Mouse (Mus musculus) kidney, embryonic 16.5 days (tissue): Measurements from ENCODE around the gene Isl2. TPM values are rescaled to one million over a fixed set of nuclear protein-coding genes. Genes with fewer than 3 reads are reported as not detected.
A peak's percentile ranks its signal among the peaks of the same experiment; 100 is the strongest.

Experiments
- ATAC-seq: fragments of 200-750 bp; cut with Nextera tagmentation; 2 replicates; pipeline ENCODE4 v1.8.0; 2017; ENCODE audit warnings: moderate TSS enrichment; ENCODE audit not compliant: low FRiP score, low TSS enrichment
- H3K27ac ChIP-seq: fragments of 300-500 bp; sonication (generic); 2 replicates; pipeline ENCODE4 v1.5.1; 2014; ENCODE audit warnings: low read length
- H3K27me3 ChIP-seq: fragments of 300-500 bp; sonication (generic); 2 replicates; pipeline ENCODE4 v1.6.1; 2014; ENCODE audit warnings: low read length, control low read depth, mixed read lengths; ENCODE audit not compliant: insufficient read depth
- H3K36me3 ChIP-seq: fragments of 300-500 bp; sonication (generic); 2 replicates; pipeline ENCODE4 v1.6.1; 2014; ENCODE audit warnings: low read length, control low read depth, mixed read lengths; ENCODE audit not compliant: insufficient read depth
- H3K4me1 ChIP-seq: fragments of 300-500 bp; sonication (generic); 2 replicates; pipeline ENCODE4 v1.6.1; 2014; ENCODE audit warnings: low read length, control low read depth, mixed read lengths; ENCODE audit not compliant: insufficient read depth
- H3K4me2 ChIP-seq: fragments of 300-500 bp; sonication (generic); replicated peaks from 2 replicates; pipeline ENCODE4 v1.6.1; 2014; ENCODE audit warnings: low read depth, low read length
- H3K4me3 ChIP-seq: fragments of 300-500 bp; sonication (generic); 2 replicates; pipeline ENCODE4 v1.5.1; 2014; ENCODE audit warnings: mild to moderate bottlenecking, low read length
- H3K9ac ChIP-seq: fragments of 300-500 bp; sonication (generic); replicated peaks from 2 replicates; pipeline ENCODE4 v1.6.1; 2014; ENCODE audit warnings: low read length
- H3K9me3 ChIP-seq: fragments of 300-500 bp; sonication (generic); 2 replicates; pipeline ENCODE4 v1.6.1; 2016; ENCODE audit warnings: low read length, control low read depth
- WGBS: fragments of 180-500 bp; shearing (Covaris S2); extraction: QIAGEN DNeasy Blood & Tissue Kit; methylation state at CpG from one replicate; pipeline ENCODE4 v1.1.7; 2014; 5-methylcytosine and 5-hydroxymethylcytosine counted together
- polyA plus RNA-seq: library from polyadenylated mRNA; unstranded; fragments of >200 nt; fragmentation: Nextera tagmentation; extraction: Ambion mirVana; gene quantifications from 2 replicates; pipeline ENCODE4 v1.2.1, GENCODE M21; 2015

The Isl2 gene
- polyA plus RNA-seq, 1 experiment from 2014 or later: not detected

DNA sequence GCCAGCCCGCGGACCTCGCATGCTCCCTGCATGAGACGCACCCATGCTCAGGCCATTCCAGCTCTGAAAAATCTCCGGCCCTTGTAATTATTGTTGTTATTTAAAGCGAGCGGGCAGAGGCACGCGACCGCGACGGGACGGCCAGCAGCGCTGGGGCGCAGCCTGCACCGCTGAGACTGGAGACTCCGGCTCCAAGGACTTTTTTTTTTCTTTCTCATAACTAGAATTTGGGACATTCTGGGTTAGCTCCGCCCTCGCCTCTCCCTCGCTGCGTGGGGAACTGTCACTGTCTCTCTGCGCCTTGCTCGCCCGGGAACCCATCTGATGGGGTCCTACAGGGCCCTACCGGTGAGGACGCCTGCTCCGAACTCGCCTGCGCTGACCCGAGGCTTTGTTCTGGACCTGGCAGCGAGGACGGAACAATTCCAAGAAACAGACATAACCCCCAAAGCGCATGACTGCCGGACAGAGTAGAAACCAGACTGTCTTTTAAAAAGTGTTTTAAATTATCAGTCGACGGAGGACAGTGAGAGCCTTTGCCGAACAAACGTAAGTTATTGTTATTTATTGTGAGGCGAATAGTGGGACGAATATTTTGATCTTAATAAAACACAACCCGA lies 7.2 kb downstream of the Isl2 start:
- no peak for ATAC-seq
- H3K4me3 ChIP-seq: peak overlapping the region; percentile 42
- peaks cover 38% of the 10 kb centered on the region for H3K4me1 ChIP-seq
- H3K4me2 ChIP-seq: peak overlapping the region; percentile 53
- H3K36me3 ChIP-seq: no peaks in the 10 kb centered on the region
- H3K9me3 ChIP-seq: no peaks in the 10 kb centered on the region
- peaks cover 91% of the 10 kb centered on the region for H3K27me3 ChIP-seq
- WGBS: 5% methylated on average over 41 of the region's 41 CpGs
- H3K27ac ChIP-seq: no peak overlapping the region
- no peak overlapping the region for H3K9ac ChIP-seq

DNA sequence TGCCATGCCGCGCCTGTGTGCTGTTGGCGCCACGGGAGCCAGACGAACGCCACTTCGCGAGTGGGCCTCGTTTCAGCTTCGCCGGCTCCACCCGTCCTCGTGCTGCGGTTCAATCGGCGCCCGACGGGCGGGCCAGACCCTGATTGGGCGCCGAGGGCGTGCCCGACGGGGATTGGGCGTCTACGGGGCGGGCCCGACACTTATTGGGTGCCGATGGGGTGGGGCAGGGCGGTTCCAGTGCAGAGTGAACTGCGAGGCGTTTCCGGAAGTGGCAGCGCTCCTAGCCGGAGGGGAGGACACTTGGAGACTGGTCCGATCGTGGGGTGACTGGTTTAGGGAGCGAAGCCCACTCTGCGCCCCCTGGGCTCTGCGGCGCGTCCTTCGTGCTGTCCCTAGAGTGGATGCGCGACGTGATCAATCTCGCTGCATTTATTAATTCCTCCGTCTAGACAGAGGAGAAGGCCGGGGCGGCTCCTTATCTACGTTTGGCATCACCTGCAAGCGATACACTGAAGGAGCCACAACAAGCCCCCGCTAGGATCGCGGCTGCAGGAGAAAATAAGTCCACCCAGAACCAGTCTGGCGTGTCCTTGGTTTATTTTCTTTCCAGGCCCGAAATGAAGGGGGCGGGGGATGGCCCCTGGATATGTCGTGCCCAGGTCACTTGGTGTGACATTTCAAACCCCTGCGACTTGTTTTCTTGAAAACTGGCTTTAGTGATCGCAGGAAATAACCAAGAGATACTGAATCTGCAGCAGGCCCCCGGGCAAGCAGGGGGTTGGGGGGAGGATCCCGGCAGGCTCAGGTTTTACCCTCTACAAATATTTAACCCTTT lies 7.9 kb downstream of the Isl2 start:
- H3K4me3 ChIP-seq: peak overlapping the region; percentile 42
- no peaks in the 10 kb centered on the region for H3K9me3 ChIP-seq
- peak; percentile 40; the same call in 1 of the 2 replicates for ATAC-seq
- 3% methylated on average over 63 of the region's 63 CpGs for WGBS
- H3K4me2 ChIP-seq: peak overlapping the region; percentile 53
- H3K4me1 ChIP-seq: peaks cover 32% of the 10 kb centered on the region
- peaks cover 89% of the 10 kb centered on the region for H3K27me3 ChIP-seq
- no peaks in the 10 kb centered on the region for H3K36me3 ChIP-seq
- no peak overlapping the region for H3K27ac ChIP-seq
- H3K9ac ChIP-seq: no peak overlapping the region

DNA sequence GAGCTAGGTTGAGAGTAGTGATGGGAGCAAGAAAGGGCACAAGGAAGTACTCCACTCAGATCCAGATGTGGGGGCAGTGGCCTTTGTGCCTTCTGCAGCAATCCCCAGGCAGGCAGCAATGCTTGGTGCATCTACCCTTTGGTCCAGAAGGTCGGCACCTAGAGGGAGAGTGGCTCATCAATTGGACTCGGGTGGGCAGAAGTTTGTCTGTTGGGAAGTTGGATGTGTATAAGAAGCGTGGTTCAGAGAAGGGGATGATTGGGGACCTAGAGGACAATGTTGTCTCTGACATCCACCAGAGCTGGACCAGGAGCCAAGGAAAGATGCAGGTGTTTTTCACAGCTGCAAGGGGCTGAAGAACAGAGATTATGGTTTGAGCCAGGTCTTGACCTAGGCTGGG lies 10.4 kb downstream of the Isl2 start:
- Histone ChIP-seq H3K27ac (no peak overlapping the region), H3K4me3 (no peak overlapping the region), H3K9ac (no peak overlapping the region), H3K27me3 (peaks cover 67% of the 10 kb centered on the region), H3K36me3 (no peaks in the 10 kb centered on the region), H3K4me1 (peaks cover 20% of the 10 kb centered on the region), H3K4me2 (no peak overlapping the region), H3K9me3 (no peaks in the 10 kb centered on the region)
- ATAC-seq: no peak
- WGBS: 8% methylated on average over 3 of the region's 3 CpGs

DNA sequence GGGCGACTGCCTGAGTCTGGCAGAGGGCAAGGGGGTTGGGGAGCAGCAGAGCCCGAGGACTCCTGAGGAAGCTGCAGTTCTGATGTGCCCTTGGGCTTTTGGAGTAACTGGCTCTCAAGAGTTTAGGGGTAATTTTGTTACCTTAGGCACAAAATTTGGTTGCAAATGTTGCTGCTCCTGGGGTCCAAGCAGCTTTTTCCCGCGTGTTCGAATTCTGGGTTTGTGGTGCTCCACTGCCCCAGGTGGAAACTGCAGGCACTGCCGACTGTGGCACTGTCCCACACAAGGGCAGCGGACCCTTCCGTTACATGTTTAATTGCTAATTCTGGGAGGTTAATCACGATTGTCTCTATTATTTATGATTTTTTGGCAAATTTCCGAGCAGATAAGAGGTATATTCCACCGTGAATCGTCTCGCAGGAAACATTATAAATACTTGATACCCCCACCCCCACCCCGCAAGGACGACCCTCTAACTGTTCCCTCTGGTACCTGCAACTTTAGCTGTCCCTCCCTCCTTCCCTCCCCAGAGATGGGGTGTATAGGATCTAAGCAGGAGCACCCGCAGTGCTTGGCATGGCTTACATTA lies 10.9 kb downstream of the Isl2 start:
- H3K4me1 ChIP-seq: peaks cover 20% of the 10 kb centered on the region
- H3K27me3 ChIP-seq: peaks cover 62% of the 10 kb centered on the region
- no peak overlapping the region for H3K9ac ChIP-seq
- no peak overlapping the region for H3K4me3 ChIP-seq
- no peaks in the 10 kb centered on the region for H3K9me3 ChIP-seq
- H3K4me2 ChIP-seq: no peak overlapping the region
- no peak overlapping the region for H3K27ac ChIP-seq
- 3% methylated on average over 16 of the region's 16 CpGs for WGBS
- ATAC-seq: no peak; the same call in 1 of the 2 replicates
- H3K36me3 ChIP-seq: no peaks in the 10 kb centered on the region

DNA sequence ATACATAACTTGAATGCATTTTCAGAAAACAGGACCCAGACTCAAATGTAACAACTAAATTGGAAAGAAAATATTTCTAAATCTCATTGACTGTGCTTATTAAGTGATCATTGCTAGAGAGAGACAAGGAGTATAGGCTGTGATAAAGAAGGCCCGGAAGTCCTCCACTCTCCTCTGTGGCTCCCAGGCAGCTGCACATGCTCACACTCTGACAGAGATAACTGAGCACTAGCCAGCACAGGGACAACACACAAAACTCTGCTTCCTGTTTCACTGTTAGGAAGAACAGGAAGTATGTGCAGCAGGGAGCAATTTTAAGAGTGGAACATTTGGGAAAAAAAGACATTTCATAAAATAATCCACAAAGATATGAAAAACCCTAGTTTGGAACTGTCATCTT lies 16.5 kb downstream of the Isl2 start:
- ATAC-seq: no peak
- WGBS: 62% methylated on average over 1 of the region's 1 CpGs
- H3K4me2 ChIP-seq: no peak overlapping the region
- no peak overlapping the region for H3K4me3 ChIP-seq
- no peak overlapping the region for H3K27ac ChIP-seq
- no peak overlapping the region for H3K9ac ChIP-seq
- peaks cover 6% of the 10 kb centered on the region for H3K27me3 ChIP-seq
- no peaks in the 10 kb centered on the region for H3K9me3 ChIP-seq
- no peaks in the 10 kb centered on the region for H3K36me3 ChIP-seq
- no peaks in the 10 kb centered on the region for H3K4me1 ChIP-seq

DNA sequence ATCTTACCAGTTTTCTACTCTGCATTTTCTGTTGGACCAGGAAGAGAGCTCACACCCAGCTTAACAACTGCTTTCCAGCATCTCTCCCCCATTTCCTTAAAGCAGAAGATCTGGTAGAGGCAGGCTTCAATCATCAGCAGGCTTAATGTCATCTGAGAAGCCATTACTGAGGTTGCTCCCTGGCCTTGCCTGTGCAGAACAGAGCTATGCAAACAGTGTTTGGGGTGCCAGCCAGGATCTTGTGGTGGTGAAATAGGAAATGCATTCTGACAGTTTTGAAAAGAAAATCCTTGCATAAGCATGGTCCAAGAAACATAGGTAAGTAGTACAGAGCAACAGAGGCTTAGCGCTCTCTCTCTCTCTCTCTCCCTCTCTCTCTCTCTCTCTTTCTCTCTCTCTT lies 22.5 kb downstream of the Isl2 start:
- Histone ChIP-seq H3K27ac (no peak overlapping the region), H3K27me3 (no peaks in the 10 kb centered on the region), H3K4me3 (no peak overlapping the region), H3K4me1 (no peaks in the 10 kb centered on the region), H3K36me3 (no peaks in the 10 kb centered on the region), H3K4me2 (no peak overlapping the region), H3K9ac (no peak overlapping the region), H3K9me3 (no peaks in the 10 kb centered on the region)
- no peak for ATAC-seq
- WGBS: 100% methylated on average over 1 of the region's 1 CpGs

DNA sequence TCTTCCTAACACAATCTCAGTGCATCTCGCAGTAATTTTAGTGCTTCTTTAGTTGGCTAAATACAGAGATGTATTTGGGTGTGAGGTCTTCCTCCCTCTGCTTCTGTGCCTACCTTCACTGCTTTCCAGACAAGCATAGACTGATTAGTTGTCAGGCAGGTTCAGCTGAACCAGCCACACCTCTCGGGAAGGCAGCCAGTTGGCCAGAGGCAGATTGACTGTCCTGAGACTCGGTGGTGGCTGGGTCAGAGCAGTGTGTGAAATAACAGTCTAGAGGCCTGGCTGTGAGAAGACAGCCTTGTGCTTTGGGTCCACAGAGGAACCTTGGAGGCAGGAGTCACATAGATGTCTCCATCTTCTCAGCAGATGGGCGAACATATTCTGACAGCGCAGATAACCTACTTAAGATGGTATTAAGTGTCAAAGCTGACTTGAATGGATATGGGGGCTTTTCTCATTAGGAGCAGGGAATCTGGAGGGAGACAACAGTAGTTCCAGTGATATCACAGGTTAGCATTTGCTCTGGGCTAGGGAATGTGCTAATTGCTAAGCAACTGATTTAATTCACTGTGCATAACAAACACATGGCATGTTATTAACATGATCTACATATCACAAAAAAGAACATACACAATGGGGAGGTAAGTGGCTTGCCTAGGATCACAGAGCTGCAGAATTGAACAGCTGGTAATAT lies 30.1 kb downstream of the Isl2 start:
- no peaks in the 10 kb centered on the region for H3K9me3 ChIP-seq
- H3K36me3 ChIP-seq: no peaks in the 10 kb centered on the region
- no peaks in the 10 kb centered on the region for H3K4me1 ChIP-seq
- no peak overlapping the region for H3K27ac ChIP-seq
- no peak overlapping the region for H3K4me3 ChIP-seq
- H3K27me3 ChIP-seq: no peaks in the 10 kb centered on the region
- H3K4me2 ChIP-seq: no peak overlapping the region
- no peak for ATAC-seq
- WGBS: 60% methylated on average over 5 of the region's 5 CpGs
- H3K9ac ChIP-seq: no peak overlapping the region

DNA sequence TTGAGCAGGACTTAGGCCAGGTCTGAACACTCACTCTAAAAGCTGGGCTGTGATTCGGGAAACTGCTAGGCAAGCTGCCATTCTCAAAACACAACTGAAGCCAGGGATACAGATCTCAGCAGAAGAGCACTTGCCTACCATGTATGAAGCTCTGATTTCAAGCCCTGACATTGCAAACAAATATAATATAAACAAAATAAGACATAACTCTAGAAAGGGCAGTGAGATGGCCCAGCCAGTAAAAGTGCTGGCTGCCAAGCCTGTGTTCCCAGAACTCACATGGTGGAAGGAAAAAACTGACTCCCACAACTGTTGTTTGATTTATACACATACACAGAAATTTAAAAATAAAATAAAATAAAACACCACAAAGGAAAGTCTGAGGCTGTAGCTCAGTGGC lies 32.6 kb downstream of the Isl2 start:
- no peak overlapping the region for H3K4me3 ChIP-seq
- H3K9ac ChIP-seq: no peak overlapping the region
- H3K4me2 ChIP-seq: no peak overlapping the region
- no peak overlapping the region for H3K27ac ChIP-seq
- no peak for ATAC-seq
- 80% methylated on average over 1 of the region's 1 CpGs for WGBS
- no peaks in the 10 kb centered on the region for H3K27me3 ChIP-seq
- no peaks in the 10 kb centered on the region for H3K9me3 ChIP-seq
- H3K36me3 ChIP-seq: no peaks in the 10 kb centered on the region
- H3K4me1 ChIP-seq: no peaks in the 10 kb centered on the region

DNA sequence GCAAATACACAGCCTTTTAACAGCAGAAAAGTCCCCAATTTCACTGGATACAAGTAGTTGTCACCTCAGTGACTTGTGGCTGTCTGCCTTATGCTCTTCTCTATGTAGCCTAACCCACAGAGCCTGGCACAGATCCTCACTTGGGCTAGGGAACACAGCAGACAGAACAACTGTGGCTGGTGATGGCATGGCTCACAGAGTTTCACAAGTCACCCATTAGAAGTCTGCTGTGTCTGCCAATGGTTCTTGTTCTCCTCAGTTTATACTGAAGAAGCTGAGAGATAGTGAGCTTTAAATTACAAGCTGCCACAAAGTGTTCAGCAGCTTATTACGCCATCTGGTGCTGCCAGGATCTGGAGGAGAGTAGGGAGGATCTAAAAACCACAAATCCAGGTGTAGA lies 38.1 kb downstream of the Isl2 start:
- H3K27ac ChIP-seq: no peak overlapping the region
- no peak for ATAC-seq
- 62% methylated on average over 1 of the region's 1 CpGs for WGBS
- H3K27me3 ChIP-seq: no peaks in the 10 kb centered on the region
- no peaks in the 10 kb centered on the region for H3K4me1 ChIP-seq
- no peaks in the 10 kb centered on the region for H3K9me3 ChIP-seq
- H3K9ac ChIP-seq: no peak overlapping the region
- H3K36me3 ChIP-seq: no peaks in the 10 kb centered on the region
- H3K4me3 ChIP-seq: no peak overlapping the region
- H3K4me2 ChIP-seq: no peak overlapping the region
